Mouse (Mus musculus) embryonic facial prominence, embryonic 15.5 days (tissue): ENCODE results near the gene 4930455H04Rik. TPM values are rescaled to one million over a fixed set of nuclear protein-coding genes. Genes with fewer than 3 reads are reported as not detected.

Experiments used
- ATAC-seq: fragments of 200-750 bp; cut with Nextera tagmentation; 2 replicates; pipeline ENCODE4 v1.8.0; 2017; ENCODE audit warnings: low read depth, moderate TSS enrichment; ENCODE audit not compliant: insufficient number of reproducible peaks, low FRiP score, low TSS enrichment
- H3K27ac ChIP-seq: fragments of 300-500 bp; sonication (generic); replicated peaks from 2 replicates; pipeline ENCODE4 v1.5.1; 2015; ENCODE audit warnings: mild to moderate bottlenecking, inconsistent platforms
- H3K27me3 ChIP-seq: fragments of 300-500 bp; sonication (generic); 2 replicates; pipeline ENCODE4 v1.6.1; 2015; ENCODE audit warnings: inconsistent platforms
- H3K36me3 ChIP-seq: fragments of 300-500 bp; sonication (generic); 2 replicates; pipeline ENCODE4 v1.6.1; 2015; ENCODE audit warnings: mild to moderate bottlenecking, inconsistent platforms
- H3K4me1 ChIP-seq: fragments of 300-500 bp; sonication (generic); 2 replicates; pipeline ENCODE4 v1.6.1; 2015; ENCODE audit warnings: inconsistent platforms
- H3K4me2 ChIP-seq: fragments of 300-500 bp; sonication (generic); replicated peaks from 2 replicates; pipeline ENCODE4 v1.6.1; 2015; ENCODE audit warnings: mild to moderate bottlenecking, inconsistent platforms
- H3K4me3 ChIP-seq: fragments of 300-500 bp; sonication (generic); replicated peaks from 2 replicates; pipeline ENCODE4 v1.5.1; 2015; ENCODE audit warnings: mild to moderate bottlenecking, inconsistent platforms
- H3K9ac ChIP-seq: fragments of 300-500 bp; sonication (generic); 2 replicates; pipeline ENCODE4 v1.6.1; 2015; ENCODE audit warnings: inconsistent platforms
- H3K9me3 ChIP-seq: fragments of 300-500 bp; sonication (generic); replicated peaks from 2 replicates; pipeline ENCODE4 v1.6.1; 2016; ENCODE audit warnings: inconsistent platforms
- WGBS: fragments of 180-500 bp; shearing (Covaris S2); methylation state at CpG from one replicate; pipeline ENCODE4 v1.1.7; 2015; 5-methylcytosine and 5-hydroxymethylcytosine counted together
- polyA plus RNA-seq: library from polyadenylated mRNA; unstranded; fragments of >200 nt; fragmentation: Nextera tagmentation; extraction: Ambion mirVana; gene quantifications from 2 replicates; pipeline ENCODE4 v1.2.1, GENCODE M21; 2015

4930455H04Rik gene
- polyA plus RNA-seq, 1 experiment from 2014 or later = not detected

- Histone ChIP-seq H3K36me3 (no peaks in the 10 kb centered on the region), H3K4me2 (no peak overlapping the region), H3K4me3 (no peak overlapping the region), H3K27ac (no peak overlapping the region), H3K4me1 (no peaks in the 10 kb centered on the region), H3K9me3 (no peaks in the 10 kb centered on the region), H3K27me3 (no peaks in the 10 kb centered on the region), H3K9ac (no peak overlapping the region)
- no peak for ATAC-seq
- WGBS = 60% methylated on average over 9 of the region's 9 CpGs
Measured at GRCm38 (mm10) chr3:117001686-117002485, 33.8 kb downstream of the 4930455H04Rik start.

GRCm38 (mm10) chr3:117003379-117003778, 35.3 kb downstream of the 4930455H04Rik start:
- WGBS = 60% methylated on average over 6 of the region's 6 CpGs
- Histone ChIP-seq H3K27ac (no peak overlapping the region), H3K4me2 (no peak overlapping the region), H3K4me3 (no peak overlapping the region), H3K9ac (no peak overlapping the region), H3K9me3 (no peaks in the 10 kb centered on the region), H3K36me3 (no peaks in the 10 kb centered on the region), H3K4me1 (no peaks in the 10 kb centered on the region), H3K27me3 (no peaks in the 10 kb centered on the region)
- no peak for ATAC-seq

GRCm38 (mm10) chr3:117006636-117007035, 38.6 kb downstream of the 4930455H04Rik start:
- WGBS = 80% methylated on average over 3 of the region's 3 CpGs

GRCm38 (mm10) chr3:117007340-117007739, 39.3 kb downstream of the 4930455H04Rik start:
- Histone ChIP-seq H3K4me1 (no peaks in the 10 kb centered on the region), H3K9ac (no peak overlapping the region), H3K4me3 (no peak overlapping the region), H3K36me3 (no peaks in the 10 kb centered on the region), H3K9me3 (no peaks in the 10 kb centered on the region), H3K27me3 (no peaks in the 10 kb centered on the region), H3K27ac (no peak overlapping the region), H3K4me2 (no peak overlapping the region)
- 78% methylated on average over 6 of the region's 6 CpGs for WGBS
- no peak for ATAC-seq

More at GRCm38 (mm10) chr3:117006636-117007035, 38.6 kb downstream of the 4930455H04Rik start:
- Histone ChIP-seq H3K36me3 (no peaks in the 10 kb centered on the region), H3K9me3 (no peaks in the 10 kb centered on the region), H3K9ac (no peak overlapping the region), H3K4me1 (no peaks in the 10 kb centered on the region), H3K27ac (no peak overlapping the region), H3K27me3 (no peaks in the 10 kb centered on the region), H3K4me3 (no peak overlapping the region), H3K4me2 (no peak overlapping the region)
- ATAC-seq = no peak

- Histone ChIP-seq H3K4me3 (no peak overlapping the region), H3K4me1 (no peaks in the 10 kb centered on the region), H3K27me3 (no peaks in the 10 kb centered on the region), H3K9ac (no peak overlapping the region), H3K27ac (no peak overlapping the region), H3K36me3 (no peaks in the 10 kb centered on the region), H3K9me3 (no peaks in the 10 kb centered on the region), H3K4me2 (no peak overlapping the region)
- ATAC-seq = no peak
- WGBS = 72% methylated on average over 6 of the region's 6 CpGs
Measured at GRCm38 (mm10) chr3:117010182-117010581, 42.1 kb downstream of the 4930455H04Rik start.

GRCm38 (mm10) chr3:117020319-117020718, 52.3 kb downstream of the 4930455H04Rik start:
- 87% methylated on average over 3 of the region's 3 CpGs for WGBS
- no peak for ATAC-seq

GRCm38 (mm10) chr3:117021907-117022306, 53.8 kb downstream of the 4930455H04Rik start:
- Histone ChIP-seq H3K36me3 (no peaks in the 10 kb centered on the region), H3K27ac (no peak overlapping the region), H3K4me3 (no peak overlapping the region), H3K9ac (no peak overlapping the region), H3K4me2 (no peak overlapping the region), H3K4me1 (no peaks in the 10 kb centered on the region), H3K9me3 (no peaks in the 10 kb centered on the region), H3K27me3 (no peaks in the 10 kb centered on the region)
- ATAC-seq = no peak
- 45% methylated on average over 7 of the region's 7 CpGs for WGBS

More at GRCm38 (mm10) chr3:117020319-117020718, 52.3 kb downstream of the 4930455H04Rik start:
- Histone ChIP-seq H3K4me3 (no peak overlapping the region), H3K4me2 (no peak overlapping the region), H3K9me3 (no peaks in the 10 kb centered on the region), H3K9ac (no peak overlapping the region), H3K4me1 (no peaks in the 10 kb centered on the region), H3K27ac (no peak overlapping the region), H3K27me3 (no peaks in the 10 kb centered on the region), H3K36me3 (no peaks in the 10 kb centered on the region)

GRCm38 (mm10) chr3:117024111-117024510, 56.0 kb downstream of the 4930455H04Rik start:
- ATAC-seq = no peak
- H3K27me3 ChIP-seq = no peaks in the 10 kb centered on the region
- no peak overlapping the region for H3K4me2 ChIP-seq
- H3K36me3 ChIP-seq = no peaks in the 10 kb centered on the region
- no peak overlapping the region for H3K4me3 ChIP-seq
- H3K9ac ChIP-seq = no peak overlapping the region
- no peaks in the 10 kb centered on the region for H3K9me3 ChIP-seq
- no peaks in the 10 kb centered on the region for H3K4me1 ChIP-seq
- WGBS = 67% methylated on average over 1 of the region's 1 CpGs
- H3K27ac ChIP-seq = no peak overlapping the region

- H3K4me1 ChIP-seq = no peaks in the 10 kb centered on the region
- H3K27me3 ChIP-seq = no peaks in the 10 kb centered on the region
- no peaks in the 10 kb centered on the region for H3K36me3 ChIP-seq
- H3K9ac ChIP-seq = no peak overlapping the region
- no peak for ATAC-seq
- H3K4me2 ChIP-seq = no peak overlapping the region
- WGBS = 62% methylated on average over 5 of the region's 5 CpGs
- H3K27ac ChIP-seq = no peak overlapping the region
- no peak overlapping the region for H3K4me3 ChIP-seq
- H3K9me3 ChIP-seq = no peaks in the 10 kb centered on the region
Measured at GRCm38 (mm10) chr3:117024557-117024956, 56.5 kb downstream of the 4930455H04Rik start.

GRCm38 (mm10) chr3:117025421-117025820, 57.4 kb downstream of the 4930455H04Rik start:
- ATAC-seq = no peak
- Histone ChIP-seq H3K36me3 (no peaks in the 10 kb centered on the region), H3K27ac (no peak overlapping the region), H3K9me3 (no peaks in the 10 kb centered on the region), H3K9ac (no peak overlapping the region), H3K4me3 (no peak overlapping the region), H3K4me2 (no peak overlapping the region), H3K27me3 (no peaks in the 10 kb centered on the region), H3K4me1 (no peaks in the 10 kb centered on the region)
- 60% methylated on average over 3 of the region's 3 CpGs for WGBS
